ENCODE assay signal across 10 mouse cellular contexts in the genomic region with DNA sequence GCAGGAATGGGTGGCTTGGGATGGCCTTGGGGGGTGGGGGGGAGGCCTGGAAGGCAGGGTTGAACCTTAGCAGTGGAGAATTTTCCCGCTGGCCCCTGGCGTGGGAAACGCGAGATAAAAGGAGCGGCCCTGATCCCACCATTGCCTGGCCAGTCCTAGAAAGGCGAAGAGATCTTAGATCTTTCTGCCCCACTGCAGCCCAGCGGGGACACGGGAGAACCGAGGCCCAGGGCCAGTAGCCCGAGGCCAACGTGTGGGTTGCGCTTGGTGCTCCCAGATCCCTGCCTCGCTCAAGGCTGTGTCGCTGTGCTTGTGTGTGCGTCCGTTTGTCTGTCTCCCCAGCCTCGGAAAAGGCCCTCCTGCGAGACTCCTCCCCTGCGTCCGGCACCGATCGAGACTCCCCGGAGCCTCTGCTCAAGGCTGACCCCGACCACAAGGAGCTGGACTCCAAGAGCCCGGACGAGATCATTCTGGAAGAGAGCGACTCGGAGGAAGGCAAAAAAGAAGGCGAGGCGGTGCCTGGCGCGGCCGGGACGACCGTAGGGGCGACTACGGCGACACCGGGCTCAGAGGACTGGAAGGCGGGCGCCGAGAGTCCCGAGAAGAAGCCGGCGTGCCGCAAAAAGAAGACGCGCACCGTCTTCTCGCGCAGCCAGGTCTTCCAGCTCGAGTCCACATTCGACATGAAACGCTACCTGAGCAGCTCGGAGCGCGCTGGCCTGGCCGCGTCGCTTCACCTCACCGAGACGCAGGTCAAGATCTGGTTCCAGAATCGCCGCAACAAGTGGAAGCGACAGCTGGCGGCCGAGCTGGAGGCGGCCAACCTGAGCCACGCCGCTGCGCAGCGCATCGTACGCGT. TPM values are rescaled to one million over a fixed set of nuclear protein-coding genes. Genes with fewer than 3 reads are reported as not detected.
DNase-seq lines count a peak whose midpoint lies in the region; ATAC-seq lines count a peak whose summit lies in the region.
"Had no signal": no experiment of that assay in that cellular context is flagged by ENCODE, and none has a peak within 500 bp of the region (broad histone marks: within the 10 kb centered on the region; RNA-seq: fewer than 3 reads in every experiment).

No protein-coding gene starts in this region.

- under 1% methylated on average over 75 of the region's 75 CpGs for WGBS in liver, embryonic 11.5 days
- under 1% methylated on average over 74 of the region's 75 CpGs for WGBS in embryonic facial prominence, embryonic 11.5 days
- WGBS in intestine, embryonic 15.5 days = under 1% methylated on average over 75 of the region's 75 CpGs
- under 1% methylated on average over 75 of the region's 75 CpGs for WGBS in midbrain, embryonic 16.5 days

- peak overlapping the region; percentile 33 for H3K4me2 ChIP-seq in liver, embryonic 11.5 days
- peak overlapping the region; percentile 25 for H3K4me2 ChIP-seq in embryonic facial prominence, embryonic 11.5 days (ENCODE audit: low read depth, low read length)
- H3K4me2 ChIP-seq in intestine, embryonic 15.5 days (replicated peaks) = peak overlapping the region; percentile 64
- no peak overlapping the region for H3K4me2 ChIP-seq in midbrain, embryonic 16.5 days (ENCODE audit: low read length)

- H3K27me3 ChIP-seq in liver, embryonic 11.5 days (replicated peaks; ENCODE audit: control insufficient read depth, insufficient read depth, low read length) = peaks cover 98% of the 10 kb centered on the region
- peaks cover 83% of the 10 kb centered on the region for H3K27me3 ChIP-seq in embryonic facial prominence, embryonic 11.5 days (ENCODE audit: control insufficient read depth, insufficient read depth, low read length)
- peaks cover 93% of the 10 kb centered on the region for H3K27me3 ChIP-seq in intestine, embryonic 15.5 days (replicated peaks)
- peaks cover 66% of the 10 kb centered on the region for H3K27me3 ChIP-seq in midbrain, embryonic 16.5 days (ENCODE audit: control insufficient read depth, insufficient read depth, low read depth, low read length)

- DNase-seq in liver, embryonic 11.5 days (ENCODE audit: low spot score) = peak; percentile 61
- DNase-seq in liver = no peak
- DNase-seq in embryonic facial prominence, embryonic 11.5 days (ENCODE audit: low spot score) = peak; percentile 45
- DNase-seq in left cerebral cortex, postnatal 14 days (ENCODE audit: low spot score in 2 of 2) = no peak
- no peak for DNase-seq in urinary bladder, postnatal 4 days (ENCODE audit: low spot score in 2 of 2)
- no peak for DNase-seq in right cerebral cortex, adult 18-20 months

- intact Hi-C loops in left cerebral cortex, postnatal 14 days (cut with DNase I) = loop anchor here (10.0 kb wide), 1 partner anchor 201 kb away; no protein-coding TSS in a partner anchor

- H3K36me3 ChIP-seq in liver, embryonic 11.5 days (ENCODE audit: control insufficient read depth, insufficient read depth, low read length) = no peaks in the 10 kb centered on the region
- H3K36me3 ChIP-seq in embryonic facial prominence, embryonic 11.5 days (replicated peaks; ENCODE audit: control insufficient read depth, insufficient read depth, low read depth, low read length) = no peaks in the 10 kb centered on the region
- no peaks in the 10 kb centered on the region for H3K36me3 ChIP-seq in intestine, embryonic 15.5 days
- no peaks in the 10 kb centered on the region for H3K36me3 ChIP-seq in midbrain, embryonic 16.5 days (ENCODE audit: control insufficient read depth, insufficient read depth, low read length)

- no peak overlapping the region for H3K27ac ChIP-seq in liver, embryonic 11.5 days (ENCODE audit: low read depth, low read length)
- no peak overlapping the region for H3K27ac ChIP-seq in embryonic facial prominence, embryonic 11.5 days (replicated peaks; ENCODE audit: low read depth, low read length)
- no peak overlapping the region for H3K27ac ChIP-seq in intestine, embryonic 15.5 days
- H3K27ac ChIP-seq in midbrain, embryonic 16.5 days (ENCODE audit: low read length) = no peak overlapping the region
- H3K27ac ChIP-seq: macrophage had no signal

- H3K9ac ChIP-seq in liver, embryonic 11.5 days (ENCODE audit: low read depth, low read length) = no peak overlapping the region
- H3K9ac ChIP-seq in embryonic facial prominence, embryonic 11.5 days (replicated peaks; ENCODE audit: low read length) = no peak overlapping the region
- H3K9ac ChIP-seq in intestine, embryonic 15.5 days = 0 out of 2 replicates have a peak overlapping the region, but pooled peaks have one; percentile 13
- H3K9ac ChIP-seq in midbrain, embryonic 16.5 days (ENCODE audit: low read depth, low read length) = no peak overlapping the region

- H3K9me3 ChIP-seq in liver, embryonic 11.5 days (ENCODE audit: control insufficient read depth, low read length) = no peaks in the 10 kb centered on the region
- no peaks in the 10 kb centered on the region for H3K9me3 ChIP-seq in embryonic facial prominence, embryonic 11.5 days (replicated peaks; ENCODE audit: control insufficient read depth, low read length)
- no peaks in the 10 kb centered on the region for H3K9me3 ChIP-seq in intestine, embryonic 15.5 days
- no peaks in the 10 kb centered on the region for H3K9me3 ChIP-seq in midbrain, embryonic 16.5 days (replicated peaks; ENCODE audit: control insufficient read depth, low read length, poor library complexity, severe bottlenecking)

- no peak for ATAC-seq in liver, embryonic 11.5 days (replicated peaks; ENCODE audit: low FRiP score)
- ATAC-seq in embryonic facial prominence, embryonic 11.5 days (replicated peaks; ENCODE audit: insufficient number of reproducible peaks, low FRiP score, low TSS enrichment, low read depth) = no peak
- ATAC-seq in intestine, embryonic 15.5 days = no peak
- ATAC-seq in midbrain, embryonic 16.5 days = no peak

- H3K4me1 ChIP-seq in liver, embryonic 11.5 days (replicated peaks; ENCODE audit: control insufficient read depth, insufficient read depth, low read length) = peaks cover 6% of the 10 kb centered on the region
- peaks cover 10% of the 10 kb centered on the region for H3K4me1 ChIP-seq in embryonic facial prominence, embryonic 11.5 days (ENCODE audit: control insufficient read depth, insufficient read depth, low read length)
- H3K4me1 ChIP-seq in intestine, embryonic 15.5 days (replicated peaks) = peaks cover 24% of the 10 kb centered on the region
- peaks cover 8% of the 10 kb centered on the region for H3K4me1 ChIP-seq in midbrain, embryonic 16.5 days (ENCODE audit: control insufficient read depth, insufficient read depth, low read length)

- peak overlapping the region; percentile 41 for H3K4me3 ChIP-seq in liver, embryonic 11.5 days (ENCODE audit: low read depth, low read length)
- peak overlapping the region; percentile 15; the same call in 1 of the 2 replicates for H3K4me3 ChIP-seq in embryonic facial prominence, embryonic 11.5 days (ENCODE audit: low read depth, low read length)
- H3K4me3 ChIP-seq in intestine, embryonic 15.5 days (replicated peaks) = peak overlapping the region; percentile 34
- H3K4me3 ChIP-seq in midbrain, embryonic 16.5 days (ENCODE audit: low read depth, low read length) = peak overlapping the region; percentile 27

RNA-seq across cellular contexts. Expression of a gene that starts 1.2 kb away (rescaled TPM):
- polyA plus RNA-seq in liver, embryonic 11.5 days (2014; fragmentation: Nextera tagmentation; extraction: Ambion mirVana) = not detected in 2 replicates
- 0.20 TPM in 1 of 2 replicates, not detected in the other for polyA plus RNA-seq in embryonic facial prominence, embryonic 11.5 days (2014; fragmentation: Nextera tagmentation; extraction: Ambion mirVana)
- 1.3 and 1.9 TPM in 2 replicates for polyA plus RNA-seq in intestine, embryonic 15.5 days (2015; fragmentation: Nextera tagmentation; extraction: Ambion mirVana)
- 0.20 and 0.85 TPM in 2 replicates for polyA plus RNA-seq in midbrain, embryonic 16.5 days (2015; fragmentation: Nextera tagmentation; extraction: Ambion mirVana)
- total RNA-seq in left cerebral cortex, postnatal 14 days (2021) = not detected
- total RNA-seq: adrenal gland, postnatal 36 days had no signal
- polyA plus RNA-seq: macrophage had no signal

RNA-seq across cellular contexts. Expression of a gene that starts 4.7 kb away (rescaled TPM):
- not detected in 2 replicates for polyA plus RNA-seq in liver, embryonic 11.5 days (2014; fragmentation: Nextera tagmentation; extraction: Ambion mirVana)
- 0.21 and 0.36 TPM in 2 replicates for polyA plus RNA-seq in embryonic facial prominence, embryonic 11.5 days (2014; fragmentation: Nextera tagmentation; extraction: Ambion mirVana)
- polyA plus RNA-seq in intestine, embryonic 15.5 days (2015; fragmentation: Nextera tagmentation; extraction: Ambion mirVana) = 0.97 and 1.1 TPM in 2 replicates
- 0.57 and 1.7 TPM in 2 replicates for polyA plus RNA-seq in midbrain, embryonic 16.5 days (2015; fragmentation: Nextera tagmentation; extraction: Ambion mirVana)
- total RNA-seq in left cerebral cortex, postnatal 14 days (2021) = not detected
- total RNA-seq: adrenal gland, postnatal 36 days had no signal
- polyA plus RNA-seq: macrophage had no signal

RNA-seq across cellular contexts. Expression of a gene that starts 16.2 kb away (rescaled TPM):
- polyA plus RNA-seq in liver, embryonic 11.5 days (2014; fragmentation: Nextera tagmentation; extraction: Ambion mirVana) = 192 and 201 TPM in 2 replicates
- polyA plus RNA-seq in embryonic facial prominence, embryonic 11.5 days (2014; fragmentation: Nextera tagmentation; extraction: Ambion mirVana) = 279 and 281 TPM in 2 replicates
- polyA plus RNA-seq in intestine, embryonic 15.5 days (2015; fragmentation: Nextera tagmentation; extraction: Ambion mirVana) = 187 and 188 TPM in 2 replicates
- 146 and 160 TPM in 2 replicates for polyA plus RNA-seq in midbrain, embryonic 16.5 days (2015; fragmentation: Nextera tagmentation; extraction: Ambion mirVana)
- 10 to 100 TPM; 55.4 to 56.8 TPM for total RNA-seq in left cerebral cortex, postnatal 14 days (2021)

Comparison
In these comparisons a context has a peak if more than half of its experiments do, and no peak if none do; other contexts are left out.
1. DNase-seq: peak in liver, embryonic 11.5 days (single experiment) and embryonic facial prominence, embryonic 11.5 days (single experiment); none in liver (single experiment), left cerebral cortex, postnatal 14 days (0 of 2), urinary bladder, postnatal 4 days (0 of 2) and right cerebral cortex, adult 18-20 months (single experiment).
2. Peak in every context shown above with its lines, with median percentiles within 50 percentile points of each other: H3K4me3 ChIP-seq.